Mouse (Mus musculus) liver, embryonic 16.5 days (tissue): Measurements from ENCODE around the gene Gm5142. TPM values are rescaled to one million over a fixed set of nuclear protein-coding genes. Genes with fewer than 3 reads are reported as not detected.

Source experiments
- polyA plus RNA-seq: library from polyadenylated mRNA; unstranded; fragments of >200 nt; fragmentation: Nextera tagmentation; extraction: Ambion mirVana; gene quantifications from 2 replicates; pipeline ENCODE4 v1.2.1, GENCODE M21; 2015

Gm5142 gene
- polyA plus RNA-seq, 1 experiment from 2014 or later = not detected

Other genes with a start within 250 kb of the Gm5142 start
- gene 1700129C05Rik, start 35.9 kb downstream of the Gm5142 start, polyA plus RNA-seq = not detected in 2 replicates
- 21.7 and 25.2 TPM in 2 replicates for gene Rcbtb1, start 22.5 kb upstream of the Gm5142 start, polyA plus RNA-seq
- gene Gm6904, start 81.5 kb upstream of the Gm5142 start, polyA plus RNA-seq = 0.15 TPM in 1 of 2 replicates, not detected in the other
- gene Phf11a, start 118.8 kb upstream of the Gm5142 start, polyA plus RNA-seq = 0.15 and 0.22 TPM in 2 replicates
- gene Phf11b, start 162.6 kb upstream of the Gm5142 start, polyA plus RNA-seq = 0.97 and 1.1 TPM in 2 replicates
- 1.0 and 1.4 TPM in 2 replicates for gene Phf11d, start 186.7 kb upstream of the Gm5142 start, polyA plus RNA-seq
- gene Phf11c, start 216.6 kb upstream of the Gm5142 start, polyA plus RNA-seq = 0.37 and 0.44 TPM in 2 replicates